Mouse (Mus musculus) ES-Bruce4 (cell line): ENCODE measurements around the gene Atp2b1. TPM values are rescaled to one million over a fixed set of nuclear protein-coding genes. Genes with fewer than 3 reads are reported as not detected.
"Not testable (repeated sequence)": the region's sequence is repeated elsewhere in the genome, so short reads cannot be mapped to it uniquely, and the experiment has no call there.

Experiments used
- H3K27ac ChIP-seq: 2 replicates; pipeline ENCODE4 v1.5.1; 2012; ENCODE audit warnings: low read length, inconsistent platforms; ENCODE audit not compliant: insufficient read depth
- H3K27me3 ChIP-seq: 2 replicates; pipeline ENCODE4 v1.6.1; 2012; ENCODE audit warnings: mild to moderate bottlenecking, low read length, inconsistent platforms; ENCODE audit not compliant: control insufficient read depth, poor library complexity, insufficient read depth, severe bottlenecking
- H3K36me3 ChIP-seq: 2 replicates; pipeline ENCODE4 v1.6.1; 2012; ENCODE audit warnings: inconsistent platforms, mild to moderate bottlenecking, low read length, moderate library complexity; ENCODE audit not compliant: control insufficient read depth, poor library complexity, insufficient read depth, severe bottlenecking
- H3K4me1 ChIP-seq: one replicate; pipeline ENCODE4 v1.8.1; 2011; ENCODE audit warnings: low read length; ENCODE audit not compliant: control insufficient read depth, insufficient read depth
- H3K4me3 ChIP-seq: 2 replicates; pipeline ENCODE4 v1.5.1; 2011; ENCODE audit warnings: low read depth, mild to moderate bottlenecking, low read length
- H3K9ac ChIP-seq: 2 replicates; pipeline ENCODE4 v1.6.1; 2012; ENCODE audit warnings: low read depth, mild to moderate bottlenecking, inconsistent platforms; ENCODE audit not compliant: poor library complexity, severe bottlenecking
- H3K9me3 ChIP-seq: replicated peaks from 2 replicates; pipeline ENCODE4 v1.6.1; 2012; ENCODE audit warnings: mild to moderate bottlenecking, low read length, inconsistent platforms; ENCODE audit not compliant: control insufficient read depth, poor library complexity, insufficient read depth, severe bottlenecking
- CTCF ChIP-seq: IDR thresholded peaks from one replicate; pipeline ENCODE4 v1.8.1; 2011; ENCODE audit warnings: low read depth, low read length
- EP300 ChIP-seq: IDR thresholded peaks from 2 replicates; pipeline ENCODE4 v1.6.1; 2011; ENCODE audit warnings: low read depth, low read length; ENCODE audit not compliant: insufficient read depth
- POLR2A ChIP-seq: IDR thresholded peaks from one replicate; pipeline ENCODE4 v1.8.1; 2011; ENCODE audit warnings: low read length; ENCODE audit not compliant: insufficient read depth
- polyA plus RNA-seq: library from polyadenylated mRNA; stranded (reverse); fragments of >200 nt; gene quantifications from 2 replicates; pipeline ENCODE4 v1.2.4, GENCODE M21; 2011; ENCODE audit warnings: low read depth; ENCODE audit not compliant: missing spikeins, insufficient read depth, insufficient read length

Atp2b1 gene
- polyA plus RNA-seq, 1 experiment: 68.1 TPM

DNA sequence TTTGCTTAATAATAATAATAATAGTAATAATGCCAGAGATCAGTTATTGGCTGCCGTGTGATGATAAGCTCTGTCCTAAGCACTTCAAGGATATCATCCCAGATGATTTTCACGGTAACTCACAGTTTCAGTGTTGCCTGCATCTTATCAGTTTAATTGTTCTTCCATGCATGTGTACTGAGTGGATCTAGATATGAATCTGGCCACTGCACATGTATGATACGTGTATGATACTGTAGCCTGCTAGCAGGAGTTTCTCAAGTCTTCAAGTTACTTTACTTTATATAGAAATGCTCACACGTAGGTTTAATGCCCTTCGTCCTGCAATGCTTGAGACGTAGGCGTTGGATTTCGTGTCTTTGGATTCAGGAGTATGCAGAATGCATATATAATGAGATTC lies 65.7 kb downstream of the Atp2b1 start:
- H3K4me1 ChIP-seq: no peaks in the 10 kb centered on the region
- no peak overlapping the region for H3K27ac ChIP-seq
- TF ChIP-seq CTCF: no peak
- TF ChIP-seq POLR2A: no peak
- TF ChIP-seq EP300: no peak
- no peaks in the 10 kb centered on the region for H3K9me3 ChIP-seq
- H3K27me3 ChIP-seq: no peaks in the 10 kb centered on the region
- H3K4me3 ChIP-seq: no peak overlapping the region
- H3K9ac ChIP-seq: no peak overlapping the region
- H3K36me3 ChIP-seq: peaks cover 2% of the 10 kb centered on the region; the same call in 1 of the 2 replicates

DNA sequence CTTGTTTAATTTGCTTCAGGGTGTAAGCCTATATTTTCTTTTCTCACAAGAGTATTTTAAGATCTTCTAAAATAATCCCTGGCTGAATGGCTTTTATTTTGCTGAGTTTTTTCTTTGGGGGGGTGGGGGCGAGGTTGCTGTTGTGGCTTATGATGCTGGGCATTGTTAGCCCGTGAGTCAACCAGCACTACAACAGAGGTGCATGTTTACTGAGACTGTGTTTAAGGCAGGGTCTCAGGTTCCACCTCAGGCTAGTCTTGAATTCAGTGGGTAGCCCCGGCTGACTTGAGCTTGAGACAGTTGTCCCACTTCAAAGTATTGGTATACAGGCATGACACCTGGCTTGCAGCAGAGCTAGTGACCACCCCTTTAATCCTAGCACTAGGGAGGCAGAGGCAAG lies 77.8 kb downstream of the Atp2b1 start:
- TF ChIP-seq EP300 (no peak), POLR2A (no peak)
- Histone ChIP-seq H3K36me3 (peaks cover 5% of the 10 kb centered on the region), H3K9me3 (no peaks in the 10 kb centered on the region), H3K9ac (no peak overlapping the region), H3K27ac (no peak overlapping the region), H3K27me3 (no peaks in the 10 kb centered on the region), H3K4me1 (no peaks in the 10 kb centered on the region), H3K4me3 (no peak overlapping the region)

DNA sequence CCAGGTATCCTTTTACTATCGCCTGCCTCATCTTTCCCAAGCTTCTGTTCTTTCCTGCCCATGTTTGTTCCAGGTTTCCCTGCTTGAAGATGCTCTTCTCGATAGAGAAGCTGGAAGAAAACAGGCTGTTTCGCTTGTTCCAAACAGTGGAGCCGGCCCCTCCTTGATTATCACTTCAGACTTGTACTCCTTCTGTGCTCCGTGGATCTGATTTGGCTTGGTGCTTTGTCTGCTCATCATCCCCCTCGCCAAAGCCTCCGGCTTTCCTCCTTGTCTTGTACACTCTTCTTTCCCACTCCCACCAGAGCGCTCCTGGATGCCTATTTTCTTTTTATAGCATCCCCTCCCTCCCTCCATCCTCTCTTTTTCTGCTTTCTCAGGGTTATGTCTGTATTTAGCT lies 79.0 kb downstream of the Atp2b1 start:
- H3K36me3 ChIP-seq: peaks cover 10% of the 10 kb centered on the region
- no peak overlapping the region for H3K27ac ChIP-seq
- no peaks in the 10 kb centered on the region for H3K27me3 ChIP-seq
- H3K9ac ChIP-seq: no peak overlapping the region
- no peaks in the 10 kb centered on the region for H3K9me3 ChIP-seq
- TF ChIP-seq CTCF: no peak
- no peak for TF ChIP-seq POLR2A
- no peak for TF ChIP-seq EP300
- H3K4me1 ChIP-seq: no peaks in the 10 kb centered on the region
- no peak overlapping the region for H3K4me3 ChIP-seq

DNA sequence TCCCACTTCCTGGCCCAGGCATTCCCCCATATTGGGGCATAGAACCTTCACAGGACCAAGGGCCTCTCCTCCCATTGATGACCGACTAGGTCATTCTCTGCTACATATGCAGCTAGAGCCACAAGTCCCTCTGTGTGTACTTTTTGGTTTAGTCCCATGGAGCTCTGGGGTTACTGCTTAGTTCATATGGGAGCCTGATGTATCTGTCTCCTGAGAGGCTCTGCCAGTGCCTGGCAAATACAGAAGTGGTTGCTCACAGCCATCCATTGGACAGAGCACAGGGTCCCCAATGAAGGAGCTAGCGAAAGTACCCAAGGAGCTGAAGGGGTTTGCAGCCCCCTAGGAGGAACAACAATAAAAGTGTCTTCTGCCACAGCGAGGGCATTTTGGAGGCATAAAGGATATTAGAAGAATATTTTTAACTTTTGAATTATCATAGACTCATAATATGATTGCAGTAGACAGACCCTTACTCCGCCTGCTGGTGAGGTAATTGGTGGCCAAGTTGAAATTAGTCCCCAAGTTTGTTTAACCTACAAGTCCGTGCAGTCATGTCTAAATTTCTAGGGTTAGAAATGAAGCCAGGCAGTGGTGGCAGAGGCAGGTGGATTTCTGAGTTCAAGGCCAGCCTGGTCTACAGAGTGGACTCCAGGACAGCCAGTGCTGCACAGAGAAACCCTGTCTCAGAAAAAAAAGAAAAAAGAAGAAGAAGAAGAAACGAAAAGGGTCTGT lies 81.0 kb downstream of the Atp2b1 start:
- H3K4me1 ChIP-seq, H3K27ac ChIP-seq, H3K27me3 ChIP-seq, H3K9ac ChIP-seq, H3K4me3 ChIP-seq, H3K9me3 ChIP-seq: not testable (repeated sequence)
- peaks cover 10% of the 10 kb centered on the region for H3K36me3 ChIP-seq

DNA sequence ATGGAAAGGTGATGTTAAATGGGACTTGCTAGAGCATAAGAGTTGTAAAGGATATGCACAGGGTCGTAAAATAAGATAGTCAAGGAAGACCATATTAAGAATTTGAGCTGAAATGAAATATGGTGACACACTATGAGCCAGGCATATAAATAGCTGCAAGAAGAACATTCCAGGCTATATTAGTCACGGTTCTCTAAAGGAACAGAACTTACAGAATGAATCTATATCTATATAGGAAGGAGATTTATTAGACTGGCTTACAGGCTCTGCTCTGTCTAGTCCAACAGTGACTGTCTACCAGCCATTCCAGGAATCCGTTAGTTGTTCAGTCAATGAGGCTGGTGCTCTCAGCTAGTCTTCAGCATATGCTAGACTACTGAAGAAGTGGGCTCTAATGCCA lies 90.7 kb downstream of the Atp2b1 start:
- H3K27ac ChIP-seq: no peak overlapping the region
- no peak overlapping the region for H3K4me3 ChIP-seq
- no peaks in the 10 kb centered on the region for H3K4me1 ChIP-seq
- H3K27me3 ChIP-seq: no peaks in the 10 kb centered on the region
- no peaks in the 10 kb centered on the region for H3K9me3 ChIP-seq
- no peak for TF ChIP-seq CTCF
- TF ChIP-seq POLR2A: no peak
- H3K36me3 ChIP-seq: peaks cover 7% of the 10 kb centered on the region
- no peak overlapping the region for H3K9ac ChIP-seq

DNA sequence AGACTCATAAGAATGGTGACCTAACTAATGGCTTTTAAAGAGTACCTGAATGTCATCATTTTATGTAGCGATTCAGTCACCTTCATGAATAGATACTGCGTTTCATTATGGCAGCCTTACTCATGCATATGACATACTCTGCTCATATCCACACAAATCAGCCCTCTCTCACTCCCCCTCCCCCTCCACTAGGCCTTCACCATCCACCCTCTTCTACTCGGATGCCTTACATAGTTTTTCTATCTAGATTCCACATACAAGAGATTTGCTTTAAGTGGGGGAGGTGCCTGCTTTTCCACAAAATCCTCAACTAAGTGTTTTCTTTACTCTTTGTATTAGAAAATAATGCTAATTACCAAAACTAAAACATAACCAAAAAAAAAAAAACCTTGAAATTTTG lies 96.9 kb downstream of the Atp2b1 start:
- TF ChIP-seq POLR2A (no peak), CTCF (no peak), EP300 (no peak)
- Histone ChIP-seq H3K27ac (no peak overlapping the region), H3K9me3 (no peaks in the 10 kb centered on the region), H3K9ac (no peak overlapping the region), H3K4me1 (no peaks in the 10 kb centered on the region), H3K4me3 (no peak overlapping the region), H3K36me3 (peaks cover 10% of the 10 kb centered on the region), H3K27me3 (no peaks in the 10 kb centered on the region)
